Mouse (Mus musculus) olfactory bulb, adult 2 months (tissue): ENCODE results near the gene Cox10. TPM values are rescaled to one million over a fixed set of nuclear protein-coding genes. Genes with fewer than 3 reads are reported as not detected.

Experiments used
- H3K27ac ChIP-seq: fragments of 200-500 bp; 2 replicates; pipeline ENCODE4 v1.5.1; 2012; ENCODE audit warnings: low read depth, low read length; ENCODE audit not compliant: insufficient read depth
- H3K4me1 ChIP-seq: fragments of 200-500 bp; 2 replicates; pipeline ENCODE4 v1.6.1; 2012; ENCODE audit warnings: low read length; ENCODE audit not compliant: control insufficient read depth, insufficient read depth
- H3K4me3 ChIP-seq: fragments of 200-500 bp; 2 replicates; pipeline ENCODE4 v1.5.1; 2012; ENCODE audit warnings: mild to moderate bottlenecking, low read depth, low read length, moderate library complexity; ENCODE audit not compliant: insufficient read depth
- CTCF ChIP-seq: fragments of 200-500 bp; IDR thresholded peaks from 2 replicates; pipeline ENCODE4 v1.5.1; 2012; ENCODE audit warnings: low read depth, mild to moderate bottlenecking, low read length, moderate library complexity; ENCODE audit not compliant: insufficient read depth
- POLR2A ChIP-seq: fragments of 200-500 bp; IDR thresholded peaks from 2 replicates; pipeline ENCODE4 v1.6.1; 2012; ENCODE audit warnings: mild to moderate bottlenecking, low read depth, low read length, moderate library complexity; ENCODE audit not compliant: insufficient read depth
- WGBS: fragments of 180-500 bp; shearing (Covaris S2); methylation state at CpG from one replicate; pipeline ENCODE4 v1.1.7; 2018; 5-methylcytosine and 5-hydroxymethylcytosine counted together
- polyA plus RNA-seq: library from polyadenylated mRNA; stranded (reverse); fragments of >200 nt; gene quantifications from 2 replicates; pipeline ENCODE4 v1.2.4, GENCODE M21; 2012; ENCODE audit warnings: low replicate concordance; ENCODE audit not compliant: missing spikeins, insufficient read depth, insufficient read length

Cox10 gene
- polyA plus RNA-seq, 1 experiment, result not detected

GRCm38 (mm10) chr11:63953887-63954286 is 125.4 kb downstream of the Cox10 start:
- Histone ChIP-seq H3K27ac (no peak overlapping the region), H3K4me1 (peaks cover 5% of the 10 kb centered on the region; the same call in 1 of the 2 replicates), H3K4me3 (no peak overlapping the region)
- 98% methylated on average over 2 of the region's 2 CpGs for WGBS
- TF ChIP-seq CTCF (no peak), POLR2A (no peak)

- peaks cover 5% of the 10 kb centered on the region; the same call in 1 of the 2 replicates for H3K4me1 ChIP-seq
- no peak overlapping the region for H3K4me3 ChIP-seq
- 68% methylated on average over 4 of the region's 4 CpGs for WGBS
- H3K27ac ChIP-seq, result no peak overlapping the region
- TF ChIP-seq POLR2A, result no peak
- TF ChIP-seq CTCF, result no peak
These were observed 126.5 kb downstream of the Cox10 start for GRCm38 (mm10) chr11:63952743-63953191.

DNA sequence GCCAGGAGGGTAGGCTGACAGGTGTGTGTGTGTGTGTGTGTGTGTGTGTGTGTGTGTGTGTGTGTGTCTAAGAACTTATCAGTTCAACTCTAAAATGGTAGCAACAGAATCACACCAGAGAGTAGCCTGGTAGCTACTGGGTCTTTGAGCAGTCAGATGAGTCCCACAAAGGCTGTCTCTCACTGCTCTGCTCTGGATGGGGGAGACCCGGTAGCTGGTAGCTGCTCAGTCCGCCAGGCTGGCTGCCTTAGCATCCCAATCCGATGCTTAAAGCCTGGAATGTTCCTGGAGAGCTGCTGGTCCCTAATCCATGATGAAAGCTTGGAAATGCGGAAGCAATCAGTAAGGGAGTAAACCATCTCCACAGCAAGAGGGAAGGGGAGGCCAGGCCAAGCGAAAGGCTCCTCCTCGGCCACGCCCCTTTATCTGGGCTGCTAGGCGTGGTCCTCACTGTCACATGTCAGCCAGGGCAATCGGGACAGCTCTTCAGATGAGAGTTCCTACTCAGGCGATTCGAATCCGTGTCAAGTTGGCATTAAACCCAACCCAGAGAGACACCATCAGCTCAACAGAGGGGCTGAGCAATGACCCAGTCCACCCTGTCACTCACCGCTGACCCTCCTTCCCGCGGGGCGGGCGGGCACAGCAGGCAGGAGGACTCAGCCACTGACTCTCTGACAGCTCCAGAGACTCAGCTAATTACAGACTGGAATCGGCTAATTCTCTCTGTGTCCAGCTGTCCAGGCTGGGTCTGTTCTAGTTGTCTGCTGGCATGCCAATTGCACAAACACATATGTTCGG is 127.2 kb downstream of the Cox10 start:
- Histone ChIP-seq H3K4me3 (no peak overlapping the region), H3K4me1 (peaks cover 5% of the 10 kb centered on the region; the same call in 1 of the 2 replicates), H3K27ac (no peak overlapping the region)
- 25% methylated on average over 19 of the region's 19 CpGs for WGBS
- no peak for TF ChIP-seq POLR2A
- TF ChIP-seq CTCF, result no peak

- Histone ChIP-seq H3K4me1 (peaks cover 5% of the 10 kb centered on the region; the same call in 1 of the 2 replicates), H3K27ac (no peak overlapping the region), H3K4me3 (no peak overlapping the region)
- WGBS, result 95% methylated on average over 11 of the region's 11 CpGs
- no peak for TF ChIP-seq CTCF
- no peak for TF ChIP-seq POLR2A
These were observed 130.9 kb downstream of the Cox10 start for GRCm38 (mm10) chr11:63948371-63948770.

DNA sequence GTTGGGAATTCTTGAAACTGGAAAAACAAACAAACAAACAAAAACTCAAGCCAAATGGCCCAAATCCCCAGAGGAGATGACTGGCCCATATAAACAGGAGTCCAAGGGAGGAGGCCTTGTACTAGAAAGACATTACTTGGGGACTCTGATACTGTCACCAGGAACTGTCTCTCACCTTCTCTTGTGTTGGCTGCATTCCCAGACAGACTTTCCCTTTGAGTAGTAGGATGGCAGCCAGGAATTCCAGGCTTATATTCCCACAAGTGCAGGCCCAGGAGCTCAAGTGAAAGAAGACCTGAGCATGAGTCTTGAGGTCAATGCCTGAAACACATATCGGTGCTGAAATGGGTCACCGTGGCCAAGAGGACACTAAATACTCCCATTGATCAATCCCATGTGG is 132.2 kb downstream of the Cox10 start:
- Histone ChIP-seq H3K27ac (no peak overlapping the region), H3K4me1 (peaks cover 2% of the 10 kb centered on the region; the same call in 1 of the 2 replicates), H3K4me3 (no peak overlapping the region)
- 90% methylated on average over 2 of the region's 2 CpGs for WGBS
- TF ChIP-seq POLR2A (no peak), CTCF (no peak)

DNA sequence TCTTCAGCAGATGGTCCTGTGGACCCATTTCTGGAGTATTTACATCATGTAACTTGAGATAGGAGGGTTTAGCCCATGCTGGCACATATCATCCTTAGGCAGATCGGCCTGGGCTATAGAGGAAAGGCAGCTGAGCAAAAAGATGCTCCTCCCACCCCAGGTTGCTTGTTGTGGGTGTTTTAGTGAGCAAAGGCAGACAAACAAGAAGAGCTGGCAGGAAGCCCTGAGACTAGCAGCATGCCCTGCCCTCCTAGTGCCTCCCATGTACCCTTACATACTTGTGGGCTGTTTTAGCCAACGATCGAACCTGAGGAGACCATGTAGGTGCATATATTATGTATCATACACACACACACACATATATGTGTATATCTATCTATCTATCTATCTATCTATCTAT is 135.3 kb downstream of the Cox10 start:
- no peak overlapping the region for H3K27ac ChIP-seq
- no peak for TF ChIP-seq CTCF
- TF ChIP-seq POLR2A, result no peak
- WGBS, result 87% methylated on average over 3 of the region's 3 CpGs
- no peaks in the 10 kb centered on the region for H3K4me1 ChIP-seq
- H3K4me3 ChIP-seq, result no peak overlapping the region

GRCm38 (mm10) chr11:63943268-63943890 is 135.9 kb downstream of the Cox10 start:
- no peak overlapping the region for H3K27ac ChIP-seq
- no peak overlapping the region for H3K4me3 ChIP-seq
- H3K4me1 ChIP-seq, result no peaks in the 10 kb centered on the region
- no peak for TF ChIP-seq CTCF
- no peak for TF ChIP-seq POLR2A
- WGBS, result 95% methylated on average over 13 of the region's 13 CpGs

- H3K4me1 ChIP-seq, result no peaks in the 10 kb centered on the region
- WGBS, result 74% methylated on average over 8 of the region's 8 CpGs
- TF ChIP-seq CTCF (no peak), POLR2A (no peak)
- no peak overlapping the region for H3K27ac ChIP-seq
- H3K4me3 ChIP-seq, result no peak overlapping the region
These were observed 137.1 kb downstream of the Cox10 start for GRCm38 (mm10) chr11:63942177-63942576.

GRCm38 (mm10) chr11:63936641-63937040 is 142.6 kb downstream of the Cox10 start:
- no peak for TF ChIP-seq CTCF
- TF ChIP-seq POLR2A, result no peak
- no peaks in the 10 kb centered on the region for H3K4me1 ChIP-seq
- no peak overlapping the region for H3K27ac ChIP-seq
- no peak overlapping the region for H3K4me3 ChIP-seq
- WGBS, result 48% methylated on average over 3 of the region's 3 CpGs
